Mouse (Mus musculus) midbrain, embryonic 14.5 days (tissue): ENCODE results near the gene Gm6169. TPM values are rescaled to one million over a fixed set of nuclear protein-coding genes. Genes with fewer than 3 reads are reported as not detected.
"Not testable (repeated sequence)": the region's sequence is repeated elsewhere in the genome, so short reads cannot be mapped to it uniquely, and the experiment has no call there.

ENCODE experiments used
- ATAC-seq: fragments of 200-750 bp; cut with Nextera tagmentation; 2 replicates; pipeline ENCODE4 v1.8.0; 2017; ENCODE audit warnings: moderate number of reproducible peaks, moderate library complexity; ENCODE audit not compliant: low FRiP score, low TSS enrichment
- DNase-seq: peaks from one replicate; pipeline ENCODE4 v3.0.0-alpha.2; 2015
- H3K27ac ChIP-seq: fragments of 300-500 bp; sonication (generic); replicated peaks from 2 replicates; pipeline ENCODE4 v1.5.1; 2014; ENCODE audit warnings: mild to moderate bottlenecking, low read depth, low read length, moderate library complexity
- H3K27me3 ChIP-seq: fragments of 300-500 bp; sonication (generic); 2 replicates; pipeline ENCODE4 v1.6.1; 2014; ENCODE audit warnings: low read length, control low read depth, mixed read lengths; ENCODE audit not compliant: control insufficient read depth, insufficient read depth
- H3K36me3 ChIP-seq: fragments of 300-500 bp; sonication (generic); 2 replicates; pipeline ENCODE4 v1.6.1; 2014; ENCODE audit warnings: low read length, control low read depth; ENCODE audit not compliant: control insufficient read depth, insufficient read depth
- H3K4me1 ChIP-seq: fragments of 300-500 bp; sonication (generic); 2 replicates; pipeline ENCODE4 v1.6.1; 2014; ENCODE audit warnings: mild to moderate bottlenecking, antibody characterized with exemption, low read length, control low read depth; ENCODE audit not compliant: control insufficient read depth, insufficient read depth
- H3K4me2 ChIP-seq: fragments of 300-500 bp; sonication (generic); 2 replicates; pipeline ENCODE4 v1.6.1; 2014; ENCODE audit warnings: mild to moderate bottlenecking, low read length, moderate library complexity
- H3K4me3 ChIP-seq: fragments of 300-500 bp; sonication (generic); replicated peaks from 2 replicates; pipeline ENCODE4 v1.5.1; 2014; ENCODE audit warnings: low read depth, low read length
- H3K9ac ChIP-seq: fragments of 300-500 bp; sonication (generic); replicated peaks from 2 replicates; pipeline ENCODE4 v1.6.1; 2014; ENCODE audit warnings: mild to moderate bottlenecking, low read length, moderate library complexity
- H3K9me3 ChIP-seq: fragments of 300-500 bp; sonication (generic); 2 replicates; pipeline ENCODE4 v1.6.1; 2016; ENCODE audit warnings: low read length, control low read depth, mixed read lengths; ENCODE audit not compliant: control insufficient read depth
- WGBS: fragments of 180-500 bp; shearing (Covaris S2); extraction: QIAGEN DNeasy Blood & Tissue Kit; methylation state at CpG from one replicate; pipeline ENCODE4 v1.1.7; 2014; 5-methylcytosine and 5-hydroxymethylcytosine counted together
- polyA plus RNA-seq: library from polyadenylated mRNA; unstranded; fragments of >200 nt; fragmentation: Nextera tagmentation; extraction: Ambion mirVana; gene quantifications from 2 replicates; pipeline ENCODE4 v1.2.1, GENCODE M21; 2014

Gene Gm6169
- polyA plus RNA-seq, 1 experiment from 2014 or later: 0.61 TPM

- H3K27ac ChIP-seq, ATAC-seq, H3K9ac ChIP-seq, H3K4me3 ChIP-seq, DNase-seq, H3K27me3 ChIP-seq, H3K36me3 ChIP-seq, H3K9me3 ChIP-seq, H3K4me1 ChIP-seq, H3K4me2 ChIP-seq: not testable (repeated sequence)
- WGBS: 50% methylated on average over 18 of the region's 18 CpGs
Observed at GRCm38 (mm10) chr13:97064844-97065621, 34.0 kb downstream of the Gm6169 start.

GRCm38 (mm10) chr13:97064413-97064812 is 34.6 kb downstream of the Gm6169 start:
- 73% methylated on average over 3 of the region's 3 CpGs for WGBS
- H3K27ac ChIP-seq: no peak overlapping the region
- no peak overlapping the region for H3K9ac ChIP-seq
- no peak overlapping the region for H3K4me3 ChIP-seq
- H3K36me3 ChIP-seq: no peaks in the 10 kb centered on the region
- ATAC-seq (no peak), DNase-seq (no peak)
- peaks cover 5% of the 10 kb centered on the region; the same call in 1 of the 2 replicates for H3K27me3 ChIP-seq
- H3K9me3 ChIP-seq: no peaks in the 10 kb centered on the region
- no peak overlapping the region for H3K4me2 ChIP-seq
- H3K4me1 ChIP-seq: no peaks in the 10 kb centered on the region

GRCm38 (mm10) chr13:97063431-97063830 is 35.6 kb downstream of the Gm6169 start:
- no peak overlapping the region for H3K27ac ChIP-seq
- H3K4me3 ChIP-seq: no peak overlapping the region
- H3K36me3 ChIP-seq: no peaks in the 10 kb centered on the region
- H3K9me3 ChIP-seq: no peaks in the 10 kb centered on the region
- no peak overlapping the region for H3K9ac ChIP-seq
- H3K27me3 ChIP-seq: peaks cover 5% of the 10 kb centered on the region; the same call in 1 of the 2 replicates
- H3K4me2 ChIP-seq: no peak overlapping the region
- no peaks in the 10 kb centered on the region for H3K4me1 ChIP-seq
- ATAC-seq (no peak), DNase-seq (no peak)
- WGBS: 90% methylated on average over 2 of the region's 2 CpGs

- Histone ChIP-seq H3K4me2 (no peak overlapping the region), H3K4me1 (no peaks in the 10 kb centered on the region), H3K27ac (no peak overlapping the region), H3K4me3 (no peak overlapping the region), H3K9me3 (no peaks in the 10 kb centered on the region), H3K36me3 (no peaks in the 10 kb centered on the region), H3K27me3 (peaks cover 5% of the 10 kb centered on the region; the same call in 1 of the 2 replicates), H3K9ac (no peak overlapping the region)
- WGBS: 95% methylated on average over 3 of the region's 3 CpGs
- no peak for ATAC-seq
- no peak for DNase-seq
Observed at GRCm38 (mm10) chr13:97062151-97062550, 36.9 kb downstream of the Gm6169 start.

- Histone ChIP-seq H3K9ac (no peak overlapping the region), H3K4me3 (no peak overlapping the region), H3K4me2 (no peak overlapping the region), H3K4me1 (no peaks in the 10 kb centered on the region), H3K9me3 (no peaks in the 10 kb centered on the region), H3K36me3 (no peaks in the 10 kb centered on the region), H3K27me3 (no peaks in the 10 kb centered on the region), H3K27ac (no peak overlapping the region)
- ATAC-seq: no peak
- DNase-seq: no peak
- 71% methylated on average over 4 of the region's 8 CpGs for WGBS
Observed at GRCm38 (mm10) chr13:97060331-97060730, 38.7 kb downstream of the Gm6169 start.

- Histone ChIP-seq H3K4me2 (no peak overlapping the region), H3K27ac (no peak overlapping the region), H3K4me1 (no peaks in the 10 kb centered on the region), H3K27me3 (no peaks in the 10 kb centered on the region), H3K4me3 (no peak overlapping the region), H3K36me3 (no peaks in the 10 kb centered on the region), H3K9ac (no peak overlapping the region), H3K9me3 (no peaks in the 10 kb centered on the region)
- DNase-seq: no peak
- no peak for ATAC-seq
- 91% methylated on average over 6 of the region's 6 CpGs for WGBS
Observed at GRCm38 (mm10) chr13:97059746-97060145, 39.3 kb downstream of the Gm6169 start.

GRCm38 (mm10) chr13:97057817-97058216 is 41.2 kb downstream of the Gm6169 start:
- no peak overlapping the region for H3K27ac ChIP-seq
- WGBS: 70% methylated on average over 4 of the region's 4 CpGs
- no peak for ATAC-seq
- no peaks in the 10 kb centered on the region for H3K9me3 ChIP-seq
- H3K4me3 ChIP-seq: no peak overlapping the region
- H3K36me3 ChIP-seq: no peaks in the 10 kb centered on the region
- H3K4me1 ChIP-seq: no peaks in the 10 kb centered on the region
- H3K27me3 ChIP-seq: no peaks in the 10 kb centered on the region
- H3K4me2 ChIP-seq: no peak overlapping the region
- H3K9ac ChIP-seq: no peak overlapping the region
- DNase-seq: no peak

- H3K9ac ChIP-seq: no peak overlapping the region
- H3K36me3 ChIP-seq: no peaks in the 10 kb centered on the region
- no peaks in the 10 kb centered on the region for H3K4me1 ChIP-seq
- 82% methylated on average over 8 of the region's 8 CpGs for WGBS
- ATAC-seq: no peak
- no peak overlapping the region for H3K4me3 ChIP-seq
- no peaks in the 10 kb centered on the region for H3K27me3 ChIP-seq
- H3K27ac ChIP-seq: no peak overlapping the region
- no peak overlapping the region for H3K4me2 ChIP-seq
- DNase-seq: no peak
- H3K9me3 ChIP-seq: no peaks in the 10 kb centered on the region
Observed at GRCm38 (mm10) chr13:97053844-97054243, 45.2 kb downstream of the Gm6169 start.

- no peaks in the 10 kb centered on the region for H3K4me1 ChIP-seq
- ATAC-seq (no peak; the same call in 1 of the 2 replicates), DNase-seq (peak; percentile 95)
- 13% methylated on average over 11 of the region's 11 CpGs for WGBS
- H3K36me3 ChIP-seq: no peaks in the 10 kb centered on the region
- H3K27ac ChIP-seq: no peak overlapping the region
- no peaks in the 10 kb centered on the region for H3K9me3 ChIP-seq
- no peak overlapping the region for H3K4me2 ChIP-seq
- no peaks in the 10 kb centered on the region for H3K27me3 ChIP-seq
- H3K9ac ChIP-seq: no peak overlapping the region
- no peak overlapping the region for H3K4me3 ChIP-seq
Observed at GRCm38 (mm10) chr13:97052667-97053066, 46.4 kb downstream of the Gm6169 start.
